Mouse (Mus musculus): Measurements from ENCODE around the gene Ttc9c. TPM values are rescaled to one million over a fixed set of nuclear protein-coding genes. Genes with fewer than 3 reads are reported as not detected.

Gene Ttc9c
- polyA plus RNA-seq, 1 experiment from 2014 or later, result 47.5 TPM

- under 1% methylated on average over 32 of the region's 32 CpGs for WGBS
Observed at GRCm38 (mm10) chr19:8786008-8786781, 32.9 kb downstream of the Ttc9c start, which contains the start of gene Taf6l. Gene Taf6l (minus strand): TSS chr19:8786417.

GRCm38 (mm10) chr19:8774951-8775421, 44.1 kb downstream of the Ttc9c start:
- Histone ChIP-seq H3K9me3 (ENCODE audit: control insufficient read depth, low read depth, low read length) (no peaks in the 10 kb centered on the region), H3K4me3 (ENCODE audit: low read depth, low read length) (peak overlapping the region; percentile 75), H3K27ac (ENCODE audit: low read length) (peak overlapping the region; percentile 98), H3K4me2 (replicated peaks; ENCODE audit: low read depth, low read length) (peak overlapping the region; percentile 98), H3K36me3 (ENCODE audit: control insufficient read depth, insufficient read depth, low read length) (peaks cover 22% of the 10 kb centered on the region), H3K4me1 (ENCODE audit: control insufficient read depth, insufficient read depth, low read length) (peaks cover 19% of the 10 kb centered on the region), H3K9ac (replicated peaks; ENCODE audit: low read depth, low read length) (peak overlapping the region; percentile 94), H3K27me3 (ENCODE audit: control insufficient read depth, insufficient read depth, low read length) (no peaks in the 10 kb centered on the region)
- 4% methylated on average over 20 of the region's 20 CpGs for WGBS
- ATAC-seq (ENCODE audit: insufficient number of reproducible peaks, insufficient read depth, low FRiP score, low read depth), result peak; percentile 7; the same call in 1 of the 2 replicates

More at GRCm38 (mm10) chr19:8786008-8786781, 32.9 kb downstream of the Ttc9c start, which contains the start of gene Taf6l:
- Histone ChIP-seq H3K27me3 (ENCODE audit: control insufficient read depth, insufficient read depth, low read length) (no peaks in the 10 kb centered on the region), H3K9ac (replicated peaks; ENCODE audit: low read depth, low read length) (peak within 1 kb of the TSS; percentile 57), H3K36me3 (ENCODE audit: control insufficient read depth, insufficient read depth, low read length) (peaks cover 12% of the 10 kb centered on the region; the same call in 1 of the 2 replicates), H3K4me2 (replicated peaks; ENCODE audit: low read depth, low read length) (peak within 1 kb of the TSS; percentile 69), H3K27ac (ENCODE audit: low read length) (peak within 1 kb of the TSS; percentile 75; the same call in 1 of the 2 replicates), H3K4me1 (ENCODE audit: control insufficient read depth, insufficient read depth, low read length) (0 out of 2 replicates have a peak, but pooled peaks cover 5% of the 10 kb centered on the region), H3K9me3 (ENCODE audit: control insufficient read depth, low read depth, low read length) (no peaks in the 10 kb centered on the region), H3K4me3 (ENCODE audit: low read depth, low read length) (peak within 1 kb of the TSS; percentile 65)
- peak; percentile 100 for ATAC-seq (ENCODE audit: insufficient number of reproducible peaks, insufficient read depth, low FRiP score, low read depth)

- H3K9me3 ChIP-seq (ENCODE audit: control insufficient read depth, low read depth, low read length), result no peaks in the 10 kb centered on the region
- H3K27me3 ChIP-seq (ENCODE audit: control insufficient read depth, insufficient read depth, low read length), result no peaks in the 10 kb centered on the region
- H3K4me3 ChIP-seq (ENCODE audit: low read depth, low read length), result peak within 1 kb of the TSS; percentile 75
- H3K4me1 ChIP-seq (ENCODE audit: control insufficient read depth, insufficient read depth, low read length), result peaks cover 19% of the 10 kb centered on the region
- H3K27ac ChIP-seq (ENCODE audit: low read length), result peak within 1 kb of the TSS; percentile 98
- H3K4me2 ChIP-seq (replicated peaks; ENCODE audit: low read depth, low read length), result peak within 1 kb of the TSS; percentile 98
- peak; percentile 92 for ATAC-seq (ENCODE audit: insufficient number of reproducible peaks, insufficient read depth, low FRiP score, low read depth)
- H3K9ac ChIP-seq (replicated peaks; ENCODE audit: low read depth, low read length), result peak within 1 kb of the TSS; percentile 94
- peaks cover 29% of the 10 kb centered on the region for H3K36me3 ChIP-seq (ENCODE audit: control insufficient read depth, insufficient read depth, low read length)
- under 1% methylated on average over 66 of the region's 68 CpGs for WGBS
Observed at GRCm38 (mm10) chr19:8774086-8774835, 44.9 kb downstream of the Ttc9c start, which contains the start of gene Tmem179b. Gene Tmem179b (minus strand): TSS chr19:8774467.

GRCm38 (mm10) chr19:8773409-8773808, 45.7 kb downstream of the Ttc9c start:
- ATAC-seq (ENCODE audit: insufficient number of reproducible peaks, insufficient read depth, low FRiP score, low read depth), result no peak
- H3K4me3 ChIP-seq (ENCODE audit: low read depth, low read length), result peak overlapping the region; percentile 75
- peak overlapping the region; percentile 94 for H3K9ac ChIP-seq (replicated peaks; ENCODE audit: low read depth, low read length)
- H3K27me3 ChIP-seq (ENCODE audit: control insufficient read depth, insufficient read depth, low read length), result no peaks in the 10 kb centered on the region
- H3K4me1 ChIP-seq (ENCODE audit: control insufficient read depth, insufficient read depth, low read length), result peaks cover 19% of the 10 kb centered on the region
- peak overlapping the region; percentile 98 for H3K4me2 ChIP-seq (replicated peaks; ENCODE audit: low read depth, low read length)
- no peaks in the 10 kb centered on the region for H3K9me3 ChIP-seq (ENCODE audit: control insufficient read depth, low read depth, low read length)
- H3K36me3 ChIP-seq (ENCODE audit: control insufficient read depth, insufficient read depth, low read length), result peaks cover 33% of the 10 kb centered on the region
- 58% methylated on average over 6 of the region's 6 CpGs for WGBS
- H3K27ac ChIP-seq (ENCODE audit: low read length), result peak overlapping the region; percentile 98

GRCm38 (mm10) chr19:8772996-8773395, 46.1 kb downstream of the Ttc9c start:
- peak overlapping the region; percentile 75 for H3K4me3 ChIP-seq (ENCODE audit: low read depth, low read length)
- peak overlapping the region; percentile 98 for H3K4me2 ChIP-seq (replicated peaks; ENCODE audit: low read depth, low read length)
- H3K9me3 ChIP-seq (ENCODE audit: control insufficient read depth, low read depth, low read length), result no peaks in the 10 kb centered on the region
- H3K9ac ChIP-seq (replicated peaks; ENCODE audit: low read depth, low read length), result no peak overlapping the region
- no peak for ATAC-seq (ENCODE audit: insufficient number of reproducible peaks, insufficient read depth, low FRiP score, low read depth)
- peaks cover 19% of the 10 kb centered on the region for H3K4me1 ChIP-seq (ENCODE audit: control insufficient read depth, insufficient read depth, low read length)
- no peaks in the 10 kb centered on the region for H3K27me3 ChIP-seq (ENCODE audit: control insufficient read depth, insufficient read depth, low read length)
- peaks cover 33% of the 10 kb centered on the region for H3K36me3 ChIP-seq (ENCODE audit: control insufficient read depth, insufficient read depth, low read length)
- WGBS, result 74% methylated on average over 5 of the region's 5 CpGs
- no peak overlapping the region; the same call in 1 of the 2 replicates for H3K27ac ChIP-seq (ENCODE audit: low read length)

GRCm38 (mm10) chr19:8770567-8771270, 48.4 kb downstream of the Ttc9c start, which contains the start of gene Tmem223:
Gene Tmem223 (plus strand): TSS chr19:8770996.
- ATAC-seq (ENCODE audit: insufficient number of reproducible peaks, insufficient read depth, low FRiP score, low read depth), result peak; percentile 48
- Histone ChIP-seq H3K27me3 (ENCODE audit: control insufficient read depth, insufficient read depth, low read length) (no peaks in the 10 kb centered on the region), H3K4me2 (replicated peaks; ENCODE audit: low read depth, low read length) (peak within 1 kb of the TSS; percentile 77), H3K4me3 (ENCODE audit: low read depth, low read length) (peak within 1 kb of the TSS; percentile 76), H3K4me1 (ENCODE audit: control insufficient read depth, insufficient read depth, low read length) (peaks cover 17% of the 10 kb centered on the region), H3K36me3 (ENCODE audit: control insufficient read depth, insufficient read depth, low read length) (peaks cover 51% of the 10 kb centered on the region), H3K9ac (replicated peaks; ENCODE audit: low read depth, low read length) (peak within 1 kb of the TSS; percentile 89), H3K27ac (ENCODE audit: low read length) (peak within 1 kb of the TSS; percentile 91), H3K9me3 (ENCODE audit: control insufficient read depth, low read depth, low read length) (no peaks in the 10 kb centered on the region)
- WGBS, result 25% methylated on average over 29 of the region's 29 CpGs

- H3K27me3 ChIP-seq (ENCODE audit: control insufficient read depth, insufficient read depth, low read length), result no peaks in the 10 kb centered on the region
- H3K27ac ChIP-seq (ENCODE audit: low read length), result no peak overlapping the region
- peaks cover 10% of the 10 kb centered on the region; the same call in 1 of the 2 replicates for H3K9me3 ChIP-seq (ENCODE audit: control insufficient read depth, low read depth, low read length)
- H3K4me2 ChIP-seq (replicated peaks; ENCODE audit: low read depth, low read length), result no peak overlapping the region
- no peak overlapping the region for H3K9ac ChIP-seq (replicated peaks; ENCODE audit: low read depth, low read length)
- peaks cover 81% of the 10 kb centered on the region for H3K36me3 ChIP-seq (ENCODE audit: control insufficient read depth, insufficient read depth, low read length)
- no peaks in the 10 kb centered on the region for H3K4me1 ChIP-seq (ENCODE audit: control insufficient read depth, insufficient read depth, low read length)
- no peak overlapping the region for H3K4me3 ChIP-seq (ENCODE audit: low read depth, low read length)
- ATAC-seq (ENCODE audit: insufficient number of reproducible peaks, insufficient read depth, low FRiP score, low read depth), result no peak
- WGBS, result 96% methylated on average over 9 of the region's 9 CpGs
Observed at GRCm38 (mm10) chr19:8765562-8765961, 53.6 kb downstream of the Ttc9c start.
